Mouse (Mus musculus): ENCODE data around the gene Rpap3. TPM values are rescaled to one million over a fixed set of nuclear protein-coding genes. Genes with fewer than 3 reads are reported as not detected.

The Rpap3 gene
- polyA plus RNA-seq, 1 experiment: 19.6 TPM

- H3K4me3 ChIP-seq (ENCODE audit: insufficient read depth, low read length): no peak overlapping the region
- no peak overlapping the region for H3K27ac ChIP-seq (ENCODE audit: insufficient read depth, low read length)
- TF ChIP-seq CTCF (IDR thresholded peaks at IDR 0.05; ENCODE audit: extremely low read depth, insufficient read depth, low read length) (no peak), POLR2A (IDR thresholded peaks at IDR 0.05; ENCODE audit: extremely low read depth, insufficient read depth, low read length) (no peak)
- H3K4me1 ChIP-seq (ENCODE audit: control insufficient read depth, insufficient read depth, low read length): no peaks in the 10 kb centered on the region
Measured at GRCm38 (mm10) chr15:97725198-97725785, 19.7 kb upstream of the Rpap3 start.

GRCm38 (mm10) chr15:97724346-97725197, 18.9 kb upstream of the Rpap3 start:
- Histone ChIP-seq H3K4me1 (ENCODE audit: control insufficient read depth, insufficient read depth, low read length) (no peaks in the 10 kb centered on the region), H3K4me3 (ENCODE audit: insufficient read depth, low read length) (no peak overlapping the region), H3K27ac (ENCODE audit: insufficient read depth, low read length) (no peak overlapping the region; the same call in 1 of the 2 replicates)
- TF ChIP-seq CTCF (IDR thresholded peaks at IDR 0.05; ENCODE audit: extremely low read depth, insufficient read depth, low read length) (no peak), POLR2A (IDR thresholded peaks at IDR 0.05; ENCODE audit: extremely low read depth, insufficient read depth, low read length) (no peak)

- Histone ChIP-seq H3K27ac (ENCODE audit: insufficient read depth, low read length) (no peak overlapping the region), H3K4me1 (ENCODE audit: control insufficient read depth, insufficient read depth, low read length) (no peaks in the 10 kb centered on the region)
Measured at GRCm38 (mm10) chr15:97723536-97724345, 18.1 kb upstream of the Rpap3 start.

GRCm38 (mm10) chr15:97721008-97721701, 15.5 kb upstream of the Rpap3 start:
- no peak overlapping the region for H3K4me3 ChIP-seq (ENCODE audit: insufficient read depth, low read length)
- H3K27ac ChIP-seq (ENCODE audit: insufficient read depth, low read length): no peak overlapping the region
- TF ChIP-seq CTCF (IDR thresholded peaks at IDR 0.05; ENCODE audit: extremely low read depth, insufficient read depth, low read length) (no peak), POLR2A (IDR thresholded peaks at IDR 0.05; ENCODE audit: extremely low read depth, insufficient read depth, low read length) (no peak)
- no peaks in the 10 kb centered on the region for H3K4me1 ChIP-seq (ENCODE audit: control insufficient read depth, insufficient read depth, low read length)

More at GRCm38 (mm10) chr15:97723536-97724345, 18.1 kb upstream of the Rpap3 start:
- TF ChIP-seq POLR2A (IDR thresholded peaks at IDR 0.05; ENCODE audit: extremely low read depth, insufficient read depth, low read length) (no peak), CTCF (IDR thresholded peaks at IDR 0.05; ENCODE audit: extremely low read depth, insufficient read depth, low read length) (no peak)
- no peak overlapping the region for H3K4me3 ChIP-seq (ENCODE audit: insufficient read depth, low read length)

- no peak overlapping the region for H3K4me3 ChIP-seq (ENCODE audit: insufficient read depth, low read length)
- H3K27ac ChIP-seq (ENCODE audit: insufficient read depth, low read length): 0 out of 2 replicates have a peak overlapping the region, but pooled peaks have one; percentile 27
- no peak for TF ChIP-seq CTCF (IDR thresholded peaks at IDR 0.05; ENCODE audit: extremely low read depth, insufficient read depth, low read length)
- TF ChIP-seq POLR2A (IDR thresholded peaks at IDR 0.05; ENCODE audit: extremely low read depth, insufficient read depth, low read length): no peak
- H3K4me1 ChIP-seq (ENCODE audit: control insufficient read depth, insufficient read depth, low read length): no peaks in the 10 kb centered on the region
Measured at GRCm38 (mm10) chr15:97720026-97720675, 14.5 kb upstream of the Rpap3 start.

GRCm38 (mm10) chr15:97719494-97719893, 13.9 kb upstream of the Rpap3 start:
- Histone ChIP-seq H3K4me3 (ENCODE audit: insufficient read depth, low read length) (no peak overlapping the region), H3K4me1 (ENCODE audit: control insufficient read depth, insufficient read depth, low read length) (no peaks in the 10 kb centered on the region), H3K27ac (ENCODE audit: insufficient read depth, low read length) (no peak overlapping the region)
- no peak for TF ChIP-seq POLR2A (IDR thresholded peaks at IDR 0.05; ENCODE audit: extremely low read depth, insufficient read depth, low read length)
- no peak for TF ChIP-seq CTCF (IDR thresholded peaks at IDR 0.05; ENCODE audit: extremely low read depth, insufficient read depth, low read length)

- no peaks in the 10 kb centered on the region for H3K4me1 ChIP-seq (ENCODE audit: control insufficient read depth, insufficient read depth, low read length)
- H3K4me3 ChIP-seq (ENCODE audit: insufficient read depth, low read length): no peak overlapping the region
- TF ChIP-seq POLR2A (IDR thresholded peaks at IDR 0.05; ENCODE audit: extremely low read depth, insufficient read depth, low read length): no peak
- TF ChIP-seq CTCF (IDR thresholded peaks at IDR 0.05; ENCODE audit: extremely low read depth, insufficient read depth, low read length): no peak
- H3K27ac ChIP-seq (ENCODE audit: insufficient read depth, low read length): no peak overlapping the region
Measured at GRCm38 (mm10) chr15:97718535-97719155, 13.0 kb upstream of the Rpap3 start.

GRCm38 (mm10) chr15:97717861-97718534, 12.4 kb upstream of the Rpap3 start:
- Histone ChIP-seq H3K27ac (ENCODE audit: insufficient read depth, low read length) (no peak overlapping the region), H3K4me3 (ENCODE audit: insufficient read depth, low read length) (no peak overlapping the region), H3K4me1 (ENCODE audit: control insufficient read depth, insufficient read depth, low read length) (no peaks in the 10 kb centered on the region)
- TF ChIP-seq POLR2A (IDR thresholded peaks at IDR 0.05; ENCODE audit: extremely low read depth, insufficient read depth, low read length): no peak
- peak; percentile 90 for TF ChIP-seq CTCF (IDR thresholded peaks at IDR 0.05; ENCODE audit: extremely low read depth, insufficient read depth, low read length)

Data from cortical plate, adult 2 months (tissue).